Mouse (Mus musculus): ENCODE results near the gene Tbxas1.
A peak's percentile ranks its signal among the peaks of the same experiment; 100 is the strongest.

Tbxas1 gene

GRCm38 (mm10) chr6:38900073-38900472, 24.9 kb downstream of the Tbxas1 start:
- no peak for DNase-seq

GRCm38 (mm10) chr6:38900479-38901126, 25.4 kb downstream of the Tbxas1 start:
- DNase-seq = no peak

DNA sequence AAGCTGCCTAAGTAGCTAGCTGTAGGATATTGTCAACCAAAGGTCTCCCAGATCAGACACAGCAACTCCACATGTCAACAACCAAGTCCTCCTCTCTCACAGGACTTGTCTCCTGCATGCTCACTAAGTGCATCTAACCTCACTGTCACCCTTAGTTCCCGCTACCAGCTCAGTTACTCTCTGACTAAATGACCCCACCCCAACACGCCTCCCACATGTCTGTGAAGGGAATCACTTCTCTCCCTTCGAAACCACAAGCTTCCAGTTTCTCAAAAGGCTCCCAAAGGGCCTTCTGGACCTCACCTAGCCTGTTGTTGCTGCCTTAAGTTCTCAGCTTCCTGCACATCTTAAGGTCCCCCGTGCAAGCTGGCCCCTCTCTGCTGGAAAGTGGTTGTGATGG, 25.9 kb downstream of the Tbxas1 start:
- peak in 1 of 2 experiments; percentile 32 for DNase-seq

GRCm38 (mm10) chr6:38901636-38902035, 26.4 kb downstream of the Tbxas1 start:
- DNase-seq = no peak

GRCm38 (mm10) chr6:38902820-38903439, 27.7 kb downstream of the Tbxas1 start:
- DNase-seq = no peak

DNA sequence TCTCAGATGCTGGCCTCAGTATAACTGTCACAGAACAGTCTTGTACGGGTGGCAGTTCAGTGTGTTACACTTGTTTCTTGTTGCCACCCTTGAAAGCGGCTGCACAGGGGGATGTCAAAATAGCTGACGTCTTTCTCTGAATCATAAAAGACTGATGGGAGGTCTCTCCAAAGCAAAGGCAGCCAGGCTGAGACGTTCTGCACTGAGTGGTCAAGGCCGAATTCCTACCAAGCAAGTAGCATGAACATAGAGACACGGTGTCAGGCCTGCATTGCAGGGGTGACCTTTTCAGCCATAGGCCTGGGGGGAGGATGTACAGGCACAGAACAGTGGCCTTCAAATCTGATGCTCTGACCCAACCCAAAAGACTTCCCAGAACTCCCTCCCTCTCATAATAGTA, 30.8 kb downstream of the Tbxas1 start:
- no peak for DNase-seq

DNA sequence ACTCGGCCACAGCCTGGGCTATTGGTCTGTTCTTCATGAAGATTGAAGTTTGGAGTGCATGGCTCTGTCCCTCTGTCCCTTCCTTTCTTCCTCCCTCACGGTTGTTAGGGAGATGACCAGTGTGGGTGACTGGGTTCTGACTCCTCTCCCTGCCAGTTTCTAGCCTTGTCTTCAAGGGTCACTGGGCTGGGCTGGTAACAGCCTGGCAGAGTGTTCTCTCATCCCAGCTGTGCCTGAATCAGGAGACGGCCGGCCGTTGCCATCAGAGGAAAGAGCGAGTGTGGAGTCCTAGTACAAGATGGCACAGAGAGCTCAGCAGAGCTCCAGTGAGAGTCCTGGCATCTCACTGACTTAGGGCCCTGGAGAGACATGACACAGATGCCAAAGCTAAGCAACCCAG, 33.2 kb downstream of the Tbxas1 start:
- no peak for DNase-seq

DNA sequence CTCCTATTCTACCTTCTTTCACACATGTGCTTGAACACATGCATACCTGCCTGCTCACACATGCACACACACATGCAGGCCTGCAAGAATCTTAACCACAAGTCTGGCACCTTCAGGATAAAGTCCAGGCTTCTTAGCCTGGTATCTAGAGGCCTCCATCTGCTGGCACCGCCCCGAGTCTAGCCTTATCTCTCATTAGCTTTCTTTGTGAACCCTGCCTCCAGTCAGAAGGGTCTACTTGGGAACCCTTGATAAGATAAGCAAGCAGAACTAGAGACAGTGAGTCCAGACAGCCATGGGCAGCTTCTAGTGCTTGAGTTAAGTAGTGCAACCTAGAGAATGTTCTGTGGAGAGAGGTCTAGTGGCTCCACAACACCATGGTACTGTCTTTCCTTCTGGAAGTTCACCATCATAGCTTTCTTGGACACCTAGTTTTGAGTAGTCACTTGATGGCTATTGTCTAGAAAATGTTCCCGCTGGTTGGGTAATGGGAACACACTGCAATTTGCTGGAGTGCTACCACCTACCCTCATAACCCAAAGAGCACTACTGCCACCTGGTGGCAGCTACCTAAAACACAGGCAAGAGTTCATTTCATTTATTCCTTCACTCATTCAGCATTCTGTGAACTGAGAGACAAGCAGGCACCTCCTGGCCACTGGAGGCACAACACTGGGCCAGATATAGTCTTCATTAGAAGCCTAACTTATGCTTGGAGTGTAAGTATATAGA, 35.8 kb downstream of the Tbxas1 start:
- peak; percentile 65 to 75 for DNase-seq

DNA sequence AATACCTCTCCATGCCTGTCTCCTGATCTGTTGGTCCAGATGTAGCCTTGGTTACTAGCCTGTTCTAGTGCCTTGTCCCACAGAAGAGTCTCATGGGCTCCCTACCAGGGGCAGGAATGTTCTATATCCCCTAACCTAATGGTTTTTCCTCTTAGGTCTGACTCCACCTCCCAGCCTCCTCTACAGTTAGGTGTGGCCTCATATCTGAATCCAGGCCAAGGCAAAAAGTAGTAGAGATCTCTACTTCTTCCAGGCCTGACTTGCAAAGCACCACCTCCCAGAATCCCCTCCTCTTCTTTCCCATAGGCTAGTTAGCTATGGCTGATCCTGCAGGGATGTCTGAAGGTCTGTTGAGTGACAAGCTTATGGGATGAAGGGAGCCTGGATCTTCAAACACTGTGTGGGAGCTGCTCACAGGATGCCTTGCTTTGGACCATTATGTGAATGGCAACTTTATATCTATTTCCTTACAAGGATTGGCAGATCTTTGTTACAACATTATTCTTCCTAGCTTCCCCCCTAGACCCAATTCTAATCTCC, 37.0 kb downstream of the Tbxas1 start:
- peak in 1 of 2 experiments; percentile 31 for DNase-seq

- no peak for DNase-seq
Measured at GRCm38 (mm10) chr6:38912845-38913244, 37.6 kb downstream of the Tbxas1 start.

DNA sequence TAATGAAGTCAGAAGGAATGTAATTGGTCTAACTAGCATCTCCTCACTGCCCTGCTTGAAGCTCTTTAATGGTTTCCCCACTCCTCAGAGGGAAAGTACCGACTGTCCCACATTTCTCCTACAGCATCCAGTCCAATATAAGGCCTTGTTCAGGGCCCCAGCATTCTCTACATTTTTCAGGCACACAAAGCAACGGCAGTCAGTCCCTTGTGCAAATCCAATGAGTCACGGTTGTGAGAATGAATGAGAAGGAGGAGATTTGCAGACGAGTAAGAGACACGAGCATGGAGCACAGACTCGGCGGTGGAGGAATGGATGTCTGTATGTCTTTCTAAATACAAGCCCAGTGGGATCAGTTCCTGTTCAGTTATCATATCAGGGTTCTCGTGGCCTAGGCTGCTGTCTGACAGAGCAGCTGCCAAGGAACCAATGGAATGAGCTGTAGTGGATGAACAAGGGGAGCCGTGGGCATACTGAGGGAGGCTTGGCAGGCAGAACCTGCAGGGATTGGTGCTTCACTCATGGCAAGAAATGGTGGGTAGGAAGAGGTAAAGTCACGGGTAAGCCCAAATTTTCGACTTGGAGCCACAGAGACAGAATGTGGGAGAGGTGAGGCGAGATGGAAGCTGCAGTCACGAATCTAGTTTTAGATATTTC, 38.3 kb downstream of the Tbxas1 start:
- DNase-seq = no peak

DNA sequence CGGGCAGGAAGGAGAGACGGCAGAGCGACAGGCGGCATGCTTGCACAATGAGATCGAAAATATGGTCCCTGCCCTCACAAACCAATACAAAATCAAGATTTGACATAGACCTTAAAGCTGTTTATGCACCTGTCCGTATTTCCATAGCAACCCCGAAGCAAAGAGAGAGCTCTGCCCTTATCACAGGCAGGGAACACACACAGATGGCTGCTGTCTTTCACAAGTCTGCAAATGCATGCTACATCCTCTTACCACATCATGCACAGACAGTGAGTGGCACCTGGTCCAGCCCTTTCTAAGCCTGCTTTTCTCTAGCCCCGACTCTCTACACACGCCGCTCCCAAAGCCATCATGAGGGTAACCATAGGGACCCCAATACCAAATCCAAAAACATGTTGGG, 39.0 kb downstream of the Tbxas1 start:
- DNase-seq = no peak

DNA sequence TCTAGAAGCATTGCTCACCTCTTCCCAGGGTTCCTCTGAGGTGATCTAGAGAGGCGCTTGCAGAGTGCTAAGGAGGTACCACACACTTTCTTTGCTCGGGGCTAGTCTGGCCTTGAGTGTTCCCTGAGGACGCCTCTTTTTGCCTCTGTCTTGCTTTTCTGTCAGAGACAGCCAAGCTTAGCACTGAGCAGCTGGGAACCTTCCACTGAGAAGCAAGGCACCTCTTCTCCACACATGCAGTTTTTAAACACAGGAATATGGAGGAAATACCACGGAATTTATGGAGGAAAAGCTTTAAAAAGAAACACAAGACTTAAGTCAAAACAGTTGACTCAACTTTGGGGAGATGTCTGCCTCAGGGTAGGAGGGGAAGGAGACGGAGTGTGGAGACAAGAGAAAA, 40.6 kb downstream of the Tbxas1 start:
- no peak for DNase-seq

DNA sequence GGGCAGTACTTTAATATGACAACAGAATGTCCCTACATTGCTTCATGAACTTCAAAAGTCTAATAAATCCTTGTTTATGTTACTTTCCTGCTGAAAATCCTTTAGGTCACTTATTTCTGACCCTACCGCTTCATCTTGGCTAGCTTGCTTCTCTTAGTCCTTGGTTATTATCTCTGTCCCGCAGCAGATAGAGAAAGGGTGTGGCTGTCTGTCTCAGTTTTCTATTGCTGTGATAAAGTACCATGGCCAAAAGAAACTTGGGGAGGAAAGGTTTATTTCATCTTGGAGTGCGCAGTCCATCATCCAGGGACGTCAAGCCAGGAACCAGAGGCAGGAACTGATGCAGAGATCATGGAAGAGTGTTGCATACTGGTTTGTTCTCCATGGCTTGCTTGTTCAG, 41.4 kb downstream of the Tbxas1 start:
- no peak for DNase-seq

- DNase-seq = peak; percentile 60 to 62
Measured at GRCm38 (mm10) chr6:38917415-38917814, 42.2 kb downstream of the Tbxas1 start.

GRCm38 (mm10) chr6:38918728-38919127, 43.5 kb downstream of the Tbxas1 start:
- no peak for DNase-seq

- DNase-seq = no peak
Measured at GRCm38 (mm10) chr6:38919135-38919740, 44.0 kb downstream of the Tbxas1 start.

DNA sequence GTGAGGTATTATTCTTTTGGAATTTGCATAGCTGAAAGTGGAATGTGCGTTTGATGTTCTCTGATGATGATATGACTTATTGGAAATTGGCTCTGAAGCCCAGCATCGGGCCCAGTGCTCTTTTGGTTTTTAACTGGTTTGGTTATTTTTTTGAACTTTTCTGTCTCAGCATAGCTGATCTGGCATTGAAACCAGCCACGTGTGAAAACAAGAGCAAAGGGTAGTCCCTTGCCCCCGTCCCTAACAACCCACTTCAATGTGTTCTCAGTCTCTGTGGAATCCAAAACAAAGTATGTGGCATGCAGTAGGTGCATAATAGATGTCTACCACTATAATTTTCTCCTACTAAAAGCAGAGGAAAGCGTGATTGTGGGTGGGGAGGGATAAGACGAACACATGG, 44.9 kb downstream of the Tbxas1 start:
- DNase-seq = no peak

- DNase-seq = no peak
Measured at GRCm38 (mm10) chr6:38921095-38921809, 46.0 kb downstream of the Tbxas1 start.

DNA sequence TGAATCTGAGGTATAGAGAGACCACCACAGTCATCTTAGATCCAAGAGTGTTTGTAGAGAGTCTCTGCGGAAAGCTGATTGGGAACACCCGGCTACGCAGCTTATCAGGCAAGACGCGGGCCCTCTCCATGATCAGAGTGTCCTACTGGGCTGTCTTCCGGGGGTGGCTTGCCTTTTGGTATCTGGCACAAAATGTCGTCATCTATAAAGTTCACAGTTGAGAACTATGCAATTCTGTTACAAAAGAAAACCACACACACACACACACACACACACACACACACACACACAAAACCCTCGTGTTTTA, 46.6 kb downstream of the Tbxas1 start:
- DNase-seq = no peak

DNA sequence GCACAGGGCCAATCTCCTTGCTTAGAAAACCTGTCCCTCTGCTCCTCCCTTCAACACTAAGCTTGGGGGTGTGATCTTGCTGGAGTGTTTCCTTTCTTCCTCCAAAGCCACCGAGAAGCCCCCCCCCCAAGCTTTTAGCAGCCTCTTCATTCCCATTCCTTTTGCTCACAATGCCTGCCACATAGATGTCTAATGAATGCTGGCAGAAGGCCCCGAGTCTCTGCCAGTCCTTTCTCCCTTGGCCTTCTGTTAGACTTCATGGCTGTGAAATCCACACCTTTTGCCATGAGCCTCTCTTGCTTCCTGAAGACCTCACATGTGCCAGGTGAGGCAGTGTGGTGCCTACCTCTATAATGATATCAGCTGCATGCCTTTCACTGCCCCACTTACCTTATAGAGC, 47.3 kb downstream of the Tbxas1 start:
- no peak for DNase-seq

- DNase-seq = no peak
Measured at GRCm38 (mm10) chr6:38923450-38923849, 48.2 kb downstream of the Tbxas1 start.
